Mouse (Mus musculus): ENCODE results near the gene Dap. TPM values are rescaled to one million over a fixed set of nuclear protein-coding genes. Genes with fewer than 3 reads are reported as not detected.

The Dap gene
- polyA plus RNA-seq, 1 experiment from 2014 or later: 95.7 TPM

GRCm38 (mm10) chr15:31253963-31254362, 29.8 kb downstream of the Dap start:
- ATAC-seq (ENCODE audit: insufficient number of reproducible peaks, insufficient read depth, low FRiP score, low TSS enrichment, low read depth): no peak
- no peak overlapping the region for H3K27ac ChIP-seq
- 88% methylated on average over 4 of the region's 4 CpGs for WGBS

DNA sequence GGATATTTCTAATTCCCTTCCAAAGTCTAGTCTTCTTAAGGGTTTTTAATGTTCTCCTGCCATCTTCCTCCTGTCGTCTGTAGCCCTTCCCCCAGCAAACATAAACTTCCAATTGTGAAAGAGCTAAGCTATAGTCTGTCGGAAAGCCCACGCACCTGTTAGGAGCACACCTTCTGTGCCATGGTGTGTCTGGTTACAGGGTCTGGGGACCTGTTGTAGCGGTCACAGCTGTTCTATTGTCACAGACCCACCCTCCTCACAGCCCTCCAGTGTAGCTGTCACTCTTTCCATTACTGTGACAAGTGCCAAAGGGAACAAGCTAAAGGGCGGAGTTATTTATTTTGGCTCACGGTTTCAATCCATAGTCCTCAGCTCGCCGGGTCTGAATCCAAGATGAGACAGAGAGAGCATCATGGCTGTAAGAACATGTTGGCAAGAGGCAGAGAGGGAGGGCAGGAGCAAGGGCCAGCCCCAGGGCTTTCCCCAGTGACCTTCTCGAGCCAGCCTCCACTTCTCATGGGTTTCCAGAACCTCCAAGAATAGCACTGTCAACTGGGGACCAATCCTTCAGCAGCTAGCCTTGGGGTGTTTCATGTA, 30.9 kb downstream of the Dap start:
- no peaks in the 10 kb centered on the region for H3K9me3 ChIP-seq
- H3K9ac ChIP-seq: no peak overlapping the region
- 0 out of 2 replicates have a peak, but pooled peaks cover 5% of the 10 kb centered on the region for H3K36me3 ChIP-seq
- 84% methylated on average over 9 of the region's 9 CpGs for WGBS
- no peak overlapping the region for H3K4me3 ChIP-seq
- peaks cover 36% of the 10 kb centered on the region for H3K4me1 ChIP-seq
- H3K4me2 ChIP-seq: no peak overlapping the region
- ATAC-seq (ENCODE audit: insufficient number of reproducible peaks, insufficient read depth, low FRiP score, low TSS enrichment, low read depth): no peak
- no peaks in the 10 kb centered on the region for H3K27me3 ChIP-seq
- no peak overlapping the region for H3K27ac ChIP-seq

More at GRCm38 (mm10) chr15:31253963-31254362, 29.8 kb downstream of the Dap start:
- no peaks in the 10 kb centered on the region for H3K27me3 ChIP-seq
- H3K9me3 ChIP-seq: no peaks in the 10 kb centered on the region
- H3K36me3 ChIP-seq: 0 out of 2 replicates have a peak, but pooled peaks cover 5% of the 10 kb centered on the region
- H3K4me3 ChIP-seq: no peak overlapping the region
- no peak overlapping the region for H3K9ac ChIP-seq
- H3K4me1 ChIP-seq: peaks cover 46% of the 10 kb centered on the region
- H3K4me2 ChIP-seq: no peak overlapping the region

DNA sequence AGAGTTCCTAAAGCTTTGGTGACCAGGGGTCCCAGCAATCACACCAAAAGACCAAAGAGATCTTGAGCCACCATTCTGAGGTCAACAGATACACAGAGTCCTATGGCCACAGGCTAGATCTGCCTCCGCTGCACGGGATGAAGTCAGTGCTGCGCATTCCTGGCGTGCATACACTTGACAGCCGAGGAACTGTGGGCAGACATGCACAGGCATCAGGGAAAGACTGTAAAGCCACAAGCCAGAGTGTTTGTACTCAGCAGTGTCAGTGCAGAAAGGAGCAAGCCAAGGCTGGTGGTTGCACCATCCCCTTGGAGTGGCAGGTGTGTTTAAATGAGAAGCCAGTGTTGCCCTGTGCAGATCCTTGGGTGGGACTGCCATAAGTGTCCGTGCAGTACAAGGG, 31.6 kb downstream of the Dap start:
- 65% methylated on average over 6 of the region's 6 CpGs for WGBS
- Histone ChIP-seq H3K4me1 (peaks cover 29% of the 10 kb centered on the region), H3K36me3 (0 out of 2 replicates have a peak, but pooled peaks cover 5% of the 10 kb centered on the region), H3K9me3 (no peaks in the 10 kb centered on the region), H3K4me2 (no peak overlapping the region), H3K27ac (no peak overlapping the region), H3K27me3 (no peaks in the 10 kb centered on the region), H3K9ac (no peak overlapping the region), H3K4me3 (no peak overlapping the region)
- no peak for ATAC-seq (ENCODE audit: insufficient number of reproducible peaks, insufficient read depth, low FRiP score, low TSS enrichment, low read depth)

GRCm38 (mm10) chr15:31257329-31257728, 33.2 kb downstream of the Dap start:
- 80% methylated on average over 1 of the region's 1 CpGs for WGBS
- Histone ChIP-seq H3K4me3 (no peak overlapping the region), H3K36me3 (0 out of 2 replicates have a peak, but pooled peaks cover 5% of the 10 kb centered on the region), H3K9me3 (no peaks in the 10 kb centered on the region), H3K9ac (no peak overlapping the region), H3K27me3 (no peaks in the 10 kb centered on the region), H3K4me1 (peaks cover 23% of the 10 kb centered on the region), H3K27ac (no peak overlapping the region), H3K4me2 (no peak overlapping the region)
- ATAC-seq (ENCODE audit: insufficient number of reproducible peaks, insufficient read depth, low FRiP score, low TSS enrichment, low read depth): no peak

DNA sequence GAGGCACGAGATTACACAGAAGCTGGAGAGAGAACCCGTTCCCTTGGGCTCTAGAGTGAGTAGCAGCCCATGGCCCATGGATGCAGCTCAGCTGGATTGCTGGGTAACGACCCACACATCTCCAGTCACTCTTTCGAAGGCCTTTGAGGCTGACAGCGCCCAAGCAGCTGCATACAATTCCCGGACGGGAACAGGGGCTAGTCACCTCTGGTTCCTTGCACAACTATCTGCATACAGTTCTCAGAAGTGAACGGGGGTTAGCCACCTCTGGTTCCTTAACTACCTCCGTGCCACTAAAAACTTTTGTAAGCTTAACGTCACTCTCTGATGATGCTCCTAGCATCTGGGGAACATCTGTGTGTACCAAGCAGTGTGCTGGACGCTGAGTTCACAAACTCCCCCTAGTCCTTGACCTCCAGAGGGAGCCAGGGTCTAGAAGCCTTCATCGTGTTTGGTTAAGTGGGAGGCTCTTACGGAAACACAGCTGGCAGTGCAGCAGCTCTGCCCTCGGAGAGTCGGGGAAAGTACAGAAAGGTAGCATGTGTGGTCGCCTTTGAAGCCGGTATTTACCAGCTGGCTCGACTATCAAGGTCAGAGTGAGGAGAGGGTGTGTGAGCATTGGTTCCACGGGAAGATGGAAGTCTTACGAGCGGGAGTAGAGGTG, 34.0 kb downstream of the Dap start:
- ATAC-seq (ENCODE audit: insufficient number of reproducible peaks, insufficient read depth, low FRiP score, low TSS enrichment, low read depth): no peak
- 65% methylated on average over 21 of the region's 21 CpGs for WGBS

GRCm38 (mm10) chr15:31258693-31259439, 34.8 kb downstream of the Dap start:
- 81% methylated on average over 18 of the region's 18 CpGs for WGBS
- Histone ChIP-seq H3K27me3 (no peaks in the 10 kb centered on the region), H3K4me3 (no peak overlapping the region), H3K9me3 (no peaks in the 10 kb centered on the region), H3K27ac (no peak overlapping the region), H3K4me1 (peaks cover 19% of the 10 kb centered on the region), H3K9ac (no peak overlapping the region), H3K36me3 (peaks cover 5% of the 10 kb centered on the region; the same call in 1 of the 2 replicates), H3K4me2 (no peak overlapping the region)
- no peak for ATAC-seq (ENCODE audit: insufficient number of reproducible peaks, insufficient read depth, low FRiP score, low TSS enrichment, low read depth)

More for the DNA sequence above, 34.0 kb downstream of the Dap start:
- no peaks in the 10 kb centered on the region for H3K27me3 ChIP-seq
- H3K4me2 ChIP-seq: no peak overlapping the region
- 0 out of 2 replicates have a peak, but pooled peaks cover 5% of the 10 kb centered on the region for H3K36me3 ChIP-seq
- no peaks in the 10 kb centered on the region for H3K9me3 ChIP-seq
- H3K9ac ChIP-seq: no peak overlapping the region
- no peak overlapping the region for H3K4me3 ChIP-seq
- peaks cover 23% of the 10 kb centered on the region for H3K4me1 ChIP-seq
- H3K27ac ChIP-seq: no peak overlapping the region

DNA sequence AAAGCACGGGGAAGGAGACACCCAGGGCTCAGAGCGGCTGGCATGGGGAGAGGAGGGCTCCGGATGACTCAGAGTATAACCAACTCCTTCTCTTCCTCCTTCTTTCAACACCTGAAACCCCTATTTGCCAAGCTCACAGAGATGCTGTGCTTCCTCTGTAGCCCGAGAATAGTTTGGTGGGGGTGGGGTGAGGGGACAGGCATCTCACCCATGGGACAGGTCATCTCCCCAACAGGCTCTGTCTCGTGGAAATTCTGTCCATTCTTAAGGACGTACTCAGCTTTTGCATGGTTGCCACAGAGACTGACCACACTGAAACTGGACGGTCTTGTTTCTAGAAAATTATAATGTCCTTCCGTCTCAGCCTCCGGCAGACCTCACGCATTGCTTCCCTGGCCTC, 37.0 kb downstream of the Dap start:
- Histone ChIP-seq H3K9me3 (no peaks in the 10 kb centered on the region), H3K27ac (no peak overlapping the region), H3K4me3 (no peak overlapping the region), H3K4me2 (no peak overlapping the region), H3K36me3 (no peaks in the 10 kb centered on the region; the same call in 1 of the 2 replicates), H3K27me3 (no peaks in the 10 kb centered on the region), H3K9ac (no peak overlapping the region), H3K4me1 (peaks cover 18% of the 10 kb centered on the region)
- no peak for ATAC-seq (ENCODE audit: insufficient number of reproducible peaks, insufficient read depth, low FRiP score, low TSS enrichment, low read depth)
- 76% methylated on average over 10 of the region's 10 CpGs for WGBS

DNA sequence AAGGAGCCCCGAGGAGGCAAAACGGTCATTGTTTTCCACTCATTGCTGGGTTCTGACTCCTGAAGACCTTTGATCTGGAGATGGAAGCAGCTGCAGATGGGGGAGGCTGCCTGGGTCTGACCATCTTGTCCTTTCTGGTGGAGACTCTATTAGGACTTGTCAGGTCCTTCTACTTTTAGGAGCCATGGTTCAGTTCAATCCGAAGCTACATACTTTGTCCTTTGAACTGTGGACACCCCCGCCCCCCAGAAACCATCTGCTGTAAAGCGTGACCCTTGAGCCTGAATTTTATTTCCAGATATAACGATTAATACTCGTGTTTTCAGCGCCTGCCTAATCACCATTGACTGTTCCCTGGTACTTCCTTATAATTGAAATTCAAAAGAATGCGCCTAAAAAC, 38.2 kb downstream of the Dap start:
- no peak overlapping the region for H3K9ac ChIP-seq
- H3K4me2 ChIP-seq: no peak overlapping the region
- H3K4me1 ChIP-seq: peaks cover 8% of the 10 kb centered on the region
- H3K27me3 ChIP-seq: no peaks in the 10 kb centered on the region
- no peak overlapping the region for H3K27ac ChIP-seq
- H3K36me3 ChIP-seq: no peaks in the 10 kb centered on the region; the same call in 1 of the 2 replicates
- 72% methylated on average over 9 of the region's 9 CpGs for WGBS
- H3K9me3 ChIP-seq: no peaks in the 10 kb centered on the region
- no peak for ATAC-seq (ENCODE audit: insufficient number of reproducible peaks, insufficient read depth, low FRiP score, low TSS enrichment, low read depth)
- H3K4me3 ChIP-seq: no peak overlapping the region

- H3K36me3 ChIP-seq: no peaks in the 10 kb centered on the region; the same call in 1 of the 2 replicates
- H3K4me1 ChIP-seq: peaks cover 4% of the 10 kb centered on the region
- H3K27me3 ChIP-seq: no peaks in the 10 kb centered on the region
- no peak overlapping the region for H3K27ac ChIP-seq
- no peak overlapping the region for H3K9ac ChIP-seq
- H3K4me3 ChIP-seq: no peak overlapping the region
- 40% methylated on average over 6 of the region's 6 CpGs for WGBS
- no peaks in the 10 kb centered on the region for H3K9me3 ChIP-seq
- no peak overlapping the region for H3K4me2 ChIP-seq
- ATAC-seq (ENCODE audit: insufficient number of reproducible peaks, insufficient read depth, low FRiP score, low TSS enrichment, low read depth): no peak; the same call in 1 of the 2 replicates
Measured at GRCm38 (mm10) chr15:31264827-31265226, 40.7 kb downstream of the Dap start.

- H3K36me3 ChIP-seq: no peaks in the 10 kb centered on the region; the same call in 1 of the 2 replicates
- no peaks in the 10 kb centered on the region for H3K27me3 ChIP-seq
- H3K4me1 ChIP-seq: peaks cover 4% of the 10 kb centered on the region
- 80% methylated on average over 8 of the region's 8 CpGs for WGBS
- ATAC-seq (ENCODE audit: insufficient number of reproducible peaks, insufficient read depth, low FRiP score, low TSS enrichment, low read depth): peak; percentile 23; the same call in 1 of the 2 replicates
- H3K4me3 ChIP-seq: no peak overlapping the region
- no peak overlapping the region for H3K4me2 ChIP-seq
- H3K9me3 ChIP-seq: no peaks in the 10 kb centered on the region
- no peak overlapping the region for H3K27ac ChIP-seq
- H3K9ac ChIP-seq: no peak overlapping the region
Measured at GRCm38 (mm10) chr15:31265404-31265803, 41.3 kb downstream of the Dap start.

DNA sequence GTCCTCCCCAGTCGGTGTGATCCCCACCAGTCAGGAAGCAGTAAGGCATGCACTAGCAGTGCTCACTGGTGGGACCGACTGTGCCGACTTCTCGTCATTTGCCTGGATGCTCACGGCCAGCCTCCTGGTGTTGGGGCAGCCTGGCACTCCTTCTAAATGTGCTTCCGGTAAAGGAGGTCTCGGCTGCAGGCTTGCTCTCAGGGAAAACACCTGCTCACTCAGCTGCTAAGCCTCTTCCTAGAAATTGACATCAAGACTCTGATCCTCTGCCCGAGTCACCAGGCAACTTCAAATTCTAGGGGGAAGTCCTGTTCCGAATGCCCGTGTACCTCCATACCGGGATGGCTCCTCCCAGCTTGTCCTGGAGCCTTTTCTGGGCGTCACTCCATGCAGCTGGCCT, 41.7 kb downstream of the Dap start:
- H3K9ac ChIP-seq: no peak overlapping the region
- no peak overlapping the region for H3K27ac ChIP-seq
- no peak for ATAC-seq (ENCODE audit: insufficient number of reproducible peaks, insufficient read depth, low FRiP score, low TSS enrichment, low read depth)
- 82% methylated on average over 12 of the region's 12 CpGs for WGBS
- H3K27me3 ChIP-seq: no peaks in the 10 kb centered on the region
- H3K9me3 ChIP-seq: no peaks in the 10 kb centered on the region
- no peak overlapping the region for H3K4me3 ChIP-seq
- peaks cover 4% of the 10 kb centered on the region for H3K4me1 ChIP-seq
- H3K4me2 ChIP-seq: no peak overlapping the region
- no peaks in the 10 kb centered on the region; the same call in 1 of the 2 replicates for H3K36me3 ChIP-seq

Data from embryonic facial prominence, embryonic 13.5 days (tissue).